24 mouse cellular contexts compared by ENCODE assay signal in the genomic region with DNA sequence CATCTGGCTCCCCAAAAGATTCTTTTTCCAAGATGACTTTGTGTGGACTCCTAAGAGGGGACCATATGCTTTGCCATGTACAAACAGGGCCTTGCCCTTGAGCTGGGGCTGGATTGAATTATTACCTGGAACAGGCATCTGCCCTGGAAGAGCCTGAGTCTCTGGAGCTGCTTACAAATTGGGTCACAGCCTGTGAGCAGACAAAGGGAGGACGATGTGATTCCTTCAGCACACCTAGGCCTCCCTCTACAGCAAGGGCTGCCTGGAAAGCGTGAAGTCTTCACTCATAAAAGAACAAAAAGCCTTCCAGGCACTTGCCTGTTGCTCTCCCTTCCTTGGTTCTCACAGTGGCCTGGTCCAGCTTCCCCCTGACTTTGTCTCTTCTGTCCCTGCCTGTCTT.
DNase-seq lines count a peak whose midpoint lies in the region; ATAC-seq lines count a peak whose summit lies in the region.
"Had no signal": no experiment of that assay in that cellular context is flagged by ENCODE, and none has a peak within 500 bp of the region (broad histone marks: within the 10 kb centered on the region; RNA-seq: fewer than 3 reads in every experiment).

No protein-coding gene starts in this region.

- no peak overlapping the region for H3K4me2 ChIP-seq in embryonic facial prominence, embryonic 13.5 days
- H3K4me2 ChIP-seq: forebrain, embryonic 12.5 days; forebrain, embryonic 15.5 days; heart, embryonic 12.5 days; heart, embryonic 15.5 days; hindbrain, embryonic 15.5 days had no signal

- no peak overlapping the region for H3K4me3 ChIP-seq in embryonic facial prominence, embryonic 13.5 days
- no peak overlapping the region for H3K4me3 ChIP-seq in embryonic facial prominence, embryonic 10.5 days
- H3K4me3 ChIP-seq: erythroblast, embryonic 14.5 days; forebrain, embryonic 12.5 days; forebrain, embryonic 15.5 days; heart, embryonic 12.5 days; heart, embryonic 15.5 days; hindbrain, embryonic 15.5 days had no signal

- H3K9me3 ChIP-seq in embryonic facial prominence, embryonic 13.5 days: peaks cover 4% of the 10 kb centered on the region; the same call in 1 of the 2 replicates
- peaks cover 17% of the 10 kb centered on the region for H3K9me3 ChIP-seq in embryonic facial prominence, embryonic 10.5 days
- H3K9me3 ChIP-seq: forebrain, embryonic 15.5 days; hindbrain, embryonic 15.5 days had no signal

- H3K27ac ChIP-seq in embryonic facial prominence, embryonic 13.5 days: peak overlapping the region; percentile 60; the same call in 1 of the 2 replicates
- H3K27ac ChIP-seq in embryonic facial prominence, embryonic 10.5 days (replicated peaks): no peak overlapping the region
- H3K27ac ChIP-seq: forebrain, embryonic 12.5 days; forebrain, embryonic 15.5 days; heart, embryonic 15.5 days; hindbrain, embryonic 15.5 days had no signal

- H3K36me3 ChIP-seq in embryonic facial prominence, embryonic 13.5 days: no peaks in the 10 kb centered on the region
- no peaks in the 10 kb centered on the region for H3K36me3 ChIP-seq in embryonic facial prominence, embryonic 10.5 days (replicated peaks)
- H3K36me3 ChIP-seq: forebrain, embryonic 12.5 days; forebrain, embryonic 15.5 days; heart, embryonic 12.5 days; heart, embryonic 15.5 days; hindbrain, embryonic 15.5 days had no signal

- H3K9ac ChIP-seq in embryonic facial prominence, embryonic 13.5 days: no peak overlapping the region
- H3K9ac ChIP-seq: forebrain, embryonic 12.5 days; forebrain, embryonic 15.5 days; heart, embryonic 12.5 days; heart, embryonic 15.5 days; hindbrain, embryonic 15.5 days had no signal

- no peaks in the 10 kb centered on the region for H3K27me3 ChIP-seq in embryonic facial prominence, embryonic 13.5 days
- no peaks in the 10 kb centered on the region for H3K27me3 ChIP-seq in embryonic facial prominence, embryonic 10.5 days (replicated peaks; ENCODE audit: low read depth, poor library complexity, severe bottlenecking)
- H3K27me3 ChIP-seq: forebrain, embryonic 12.5 days; forebrain, embryonic 15.5 days; heart, embryonic 12.5 days; heart, embryonic 15.5 days; hindbrain, embryonic 15.5 days had no signal

- peak; percentile 29 for DNase-seq in cerebellum, adult 9-10 months
- DNase-seq in cerebellum, postnatal 4 days (ENCODE audit: low spot score in 2 of 2): no peak
- DNase-seq in embryonic facial prominence, embryonic 10.5 days (ENCODE audit: low spot score): no peak
- DNase-seq in brain, adult 2 months (ENCODE audit: low read depth, low spot score): peak; percentile 29
- DNase-seq in liver: no peak
- DNase-seq: adrenal gland, adult 8-10 months; adrenal gland, postnatal 25 days; cerebellum, postnatal 25 days; gastrocnemius, postnatal 25 days; heart, adult 18-20 months; heart, postnatal 10 days; heart, postnatal 36 days; kidney, adult 18-20 months; kidney, adult 9 months had no signal

- WGBS in embryonic facial prominence, embryonic 13.5 days: 49% methylated on average over 2 of the region's 2 CpGs
- 67% methylated on average over 2 of the region's 2 CpGs for WGBS in embryonic facial prominence, embryonic 10.5 days

- no peaks in the 10 kb centered on the region; the same call in 1 of the 2 replicates for H3K4me1 ChIP-seq in embryonic facial prominence, embryonic 13.5 days
- no peaks in the 10 kb centered on the region for H3K4me1 ChIP-seq in embryonic facial prominence, embryonic 10.5 days
- H3K4me1 ChIP-seq: forebrain, embryonic 12.5 days; forebrain, embryonic 15.5 days; heart, embryonic 15.5 days; hindbrain, embryonic 15.5 days had no signal

- no peak for ATAC-seq in embryonic facial prominence, embryonic 13.5 days (ENCODE audit: insufficient number of reproducible peaks, insufficient read depth, low FRiP score, low TSS enrichment, low read depth)
- ATAC-seq: activated CD4-positive, CD25-positive, alpha-beta regulatory T cell, adult 4 months; forebrain, embryonic 15.5 days; inflammation-experienced regulatory T-cells, adult 6 months; intestine, embryonic 16.5 days had no signal

Comparison
In these comparisons a context has a peak if more than half of its experiments do, and no peak if none do; other contexts are left out.
1. DNase-seq: peak in cerebellum, adult 9-10 months (single experiment) and brain, adult 2 months (single experiment); none in cerebellum, postnatal 4 days (0 of 2), embryonic facial prominence, embryonic 10.5 days (single experiment) and liver (single experiment).